Mouse (Mus musculus) midbrain, postnatal 0 days (tissue): Measurements from ENCODE around the gene Sirt2. TPM values are rescaled to one million over a fixed set of nuclear protein-coding genes. Genes with fewer than 3 reads are reported as not detected.

Experiments
- ATAC-seq: fragments of 200-750 bp; cut with Nextera tagmentation; 2 replicates; pipeline ENCODE4 v1.8.0; 2017; ENCODE audit warnings: moderate number of reproducible peaks, mild to moderate bottlenecking, moderate TSS enrichment, moderate library complexity; ENCODE audit not compliant: low FRiP score
- DNase-seq: peaks from one replicate; pipeline ENCODE4 v3.0.0-alpha.2; 2015; ENCODE audit warnings: low spot score
- H3K27ac ChIP-seq: fragments of 300-500 bp; sonication (generic); 2 replicates; pipeline ENCODE4 v1.5.1; 2014; ENCODE audit warnings: low read depth, mild to moderate bottlenecking, low read length, mixed read lengths
- H3K27me3 ChIP-seq: fragments of 300-500 bp; sonication (generic); 2 replicates; pipeline ENCODE4 v1.6.1; 2014; ENCODE audit warnings: low read length, control low read depth, mixed read lengths; ENCODE audit not compliant: insufficient read depth
- H3K36me3 ChIP-seq: fragments of 300-500 bp; sonication (generic); 2 replicates; pipeline ENCODE4 v1.6.1; 2014; ENCODE audit warnings: low read length, control low read depth, mixed read lengths; ENCODE audit not compliant: insufficient read depth
- H3K4me1 ChIP-seq: fragments of 300-500 bp; sonication (generic); 2 replicates; pipeline ENCODE4 v1.6.1; 2014; ENCODE audit warnings: mild to moderate bottlenecking, control low read depth, antibody characterized with exemption, low read length, mixed read lengths; ENCODE audit not compliant: insufficient read depth
- H3K4me2 ChIP-seq: fragments of 300-500 bp; sonication (generic); 2 replicates; pipeline ENCODE4 v1.6.1; 2014; ENCODE audit warnings: low read depth, mild to moderate bottlenecking, low read length, mixed read lengths; ENCODE audit not compliant: poor library complexity, severe bottlenecking
- H3K4me3 ChIP-seq: fragments of 300-500 bp; sonication (generic); 2 replicates; pipeline ENCODE4 v1.5.1; 2014; ENCODE audit warnings: low read depth, mild to moderate bottlenecking, low read length, moderate library complexity
- H3K9ac ChIP-seq: fragments of 300-500 bp; sonication (generic); replicated peaks from 2 replicates; pipeline ENCODE4 v1.6.1; 2014; ENCODE audit warnings: mild to moderate bottlenecking, low read length, moderate library complexity, mixed read lengths; ENCODE audit not compliant: poor library complexity, severe bottlenecking
- H3K9me3 ChIP-seq: fragments of 300-500 bp; sonication (generic); 2 replicates; pipeline ENCODE4 v1.6.1; 2016; ENCODE audit warnings: low read length, control low read depth
- CTCF ChIP-seq: IDR thresholded peaks from 2 replicates; pipeline ENCODE4 v1.5.1; 2016; ENCODE audit warnings: antibody characterized with exemption, mild to moderate bottlenecking
- WGBS: fragments of 180-500 bp; shearing (Covaris S2); extraction: QIAGEN DNeasy Blood & Tissue Kit; methylation state at CpG from one replicate; pipeline ENCODE4 v1.1.7; 2014; 5-methylcytosine and 5-hydroxymethylcytosine counted together
- polyA plus RNA-seq: library from polyadenylated mRNA; unstranded; fragments of >200 nt; fragmentation: Nextera tagmentation; extraction: Ambion mirVana; gene quantifications from 2 replicates; pipeline ENCODE4 v1.2.1, GENCODE M21; 2015
- total RNA-seq: library from RNA; depleted of rRNA; stranded (reverse); fragments of >200 nt; gene quantifications from 2 replicates; pipeline ENCODE4 v1.2.3, GENCODE M21; 2014; rRNA removed

Sirt2 gene
- total and polyA plus RNA-seq, 2 experiments from 2014 or later = 85.9 to 111 TPM

DNA sequence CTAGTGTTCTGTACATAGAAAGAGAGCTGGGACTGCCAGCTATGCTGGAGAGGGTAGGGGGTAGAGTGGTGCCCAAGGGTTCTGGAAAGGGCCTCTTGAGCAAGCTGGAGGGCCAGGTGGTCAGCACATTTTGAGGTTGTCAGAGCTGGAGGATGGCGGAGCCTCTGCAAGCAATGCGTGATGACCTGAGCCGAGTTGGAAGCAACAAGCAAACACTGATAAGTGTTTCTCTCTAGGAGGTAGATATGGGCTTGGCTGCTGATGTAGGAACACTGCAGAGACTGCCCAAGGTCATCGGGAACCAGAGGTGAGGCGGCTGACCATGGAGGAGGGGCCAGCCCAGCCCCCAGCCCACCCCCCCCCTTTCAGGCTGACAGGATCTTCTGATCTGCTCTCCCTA lies 64.4 kb downstream of the Sirt2 start:
- Histone ChIP-seq H3K4me1 (peaks cover 1% of the 10 kb centered on the region; the same call in 1 of the 2 replicates), H3K4me3 (no peak overlapping the region), H3K27me3 (no peaks in the 10 kb centered on the region), H3K36me3 (peaks cover 25% of the 10 kb centered on the region), H3K9ac (no peak overlapping the region), H3K9me3 (no peaks in the 10 kb centered on the region), H3K27ac (no peak overlapping the region), H3K4me2 (no peak overlapping the region)
- no peak for DNase-seq
- no peak for TF ChIP-seq CTCF
- ATAC-seq = no peak
- 90% methylated on average over 5 of the region's 5 CpGs for WGBS

DNA sequence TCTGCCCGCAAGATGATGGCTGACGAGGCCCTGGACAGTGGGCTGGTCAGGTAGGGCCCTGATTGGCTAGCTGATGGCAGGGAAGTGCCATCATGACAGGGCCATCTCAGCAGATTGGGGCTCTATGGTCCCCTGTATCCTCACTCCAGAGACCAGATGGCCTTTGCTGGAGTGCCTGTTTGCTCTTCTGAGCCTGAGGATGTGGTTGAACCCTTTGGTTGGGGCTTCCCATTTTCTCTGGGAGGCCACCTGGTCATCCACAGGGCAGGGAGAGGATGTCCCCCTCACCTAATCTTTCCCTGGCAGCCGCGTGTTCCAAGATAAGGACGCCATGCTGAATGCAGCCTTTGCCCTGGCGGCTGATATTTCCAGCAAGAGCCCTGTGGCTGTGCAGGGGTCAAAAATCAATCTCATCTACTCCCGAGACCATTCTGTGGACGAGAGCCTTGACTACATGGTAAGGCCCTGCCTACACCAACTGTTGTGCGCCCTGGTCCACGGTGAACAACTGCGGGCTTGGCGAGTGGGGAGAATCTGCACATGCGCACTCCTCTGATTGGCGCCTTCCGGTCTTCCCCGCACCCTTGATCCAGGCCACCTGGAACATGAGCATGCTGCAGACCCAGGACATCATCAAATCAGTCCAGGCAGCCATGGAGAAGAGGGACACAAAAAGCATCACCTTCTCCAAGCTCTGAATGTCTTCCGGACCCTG lies 65.0 kb downstream of the Sirt2 start:
- no peak for TF ChIP-seq CTCF
- Histone ChIP-seq H3K27ac (no peak overlapping the region), H3K4me2 (no peak overlapping the region), H3K36me3 (peaks cover 25% of the 10 kb centered on the region), H3K27me3 (no peaks in the 10 kb centered on the region), H3K4me3 (no peak overlapping the region), H3K4me1 (no peaks in the 10 kb centered on the region), H3K9me3 (no peaks in the 10 kb centered on the region), H3K9ac (no peak overlapping the region)
- 94% methylated on average over 17 of the region's 17 CpGs for WGBS
- DNase-seq (no peak), ATAC-seq (no peak)

DNA sequence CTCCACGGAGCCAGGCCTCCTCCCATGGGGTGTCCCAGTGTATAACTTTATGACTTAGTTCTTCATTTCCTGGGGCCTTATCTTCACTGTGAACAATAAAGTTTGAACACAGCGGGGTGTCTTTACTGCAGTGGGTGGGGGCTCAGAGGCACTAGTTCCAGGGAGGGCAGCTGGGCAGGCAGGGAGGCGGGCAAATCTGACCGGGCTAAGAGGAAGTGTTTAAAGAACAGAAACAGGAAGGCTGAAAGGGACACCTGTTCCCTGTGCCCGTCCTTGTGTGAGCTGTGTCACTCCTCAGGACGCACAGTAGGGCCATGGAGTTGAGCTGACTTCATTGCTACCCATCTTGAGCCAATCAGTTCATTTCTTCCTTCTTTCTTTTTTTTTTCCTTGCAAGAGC lies 65.6 kb downstream of the Sirt2 start:
- no peaks in the 10 kb centered on the region for H3K4me1 ChIP-seq
- peaks cover 25% of the 10 kb centered on the region for H3K36me3 ChIP-seq
- ATAC-seq (no peak), DNase-seq (no peak)
- H3K4me3 ChIP-seq = no peak overlapping the region
- H3K9ac ChIP-seq = no peak overlapping the region
- no peaks in the 10 kb centered on the region for H3K27me3 ChIP-seq
- WGBS = 82% methylated on average over 6 of the region's 6 CpGs
- TF ChIP-seq CTCF = no peak
- H3K9me3 ChIP-seq = no peaks in the 10 kb centered on the region
- H3K4me2 ChIP-seq = no peak overlapping the region
- no peak overlapping the region for H3K27ac ChIP-seq

DNA sequence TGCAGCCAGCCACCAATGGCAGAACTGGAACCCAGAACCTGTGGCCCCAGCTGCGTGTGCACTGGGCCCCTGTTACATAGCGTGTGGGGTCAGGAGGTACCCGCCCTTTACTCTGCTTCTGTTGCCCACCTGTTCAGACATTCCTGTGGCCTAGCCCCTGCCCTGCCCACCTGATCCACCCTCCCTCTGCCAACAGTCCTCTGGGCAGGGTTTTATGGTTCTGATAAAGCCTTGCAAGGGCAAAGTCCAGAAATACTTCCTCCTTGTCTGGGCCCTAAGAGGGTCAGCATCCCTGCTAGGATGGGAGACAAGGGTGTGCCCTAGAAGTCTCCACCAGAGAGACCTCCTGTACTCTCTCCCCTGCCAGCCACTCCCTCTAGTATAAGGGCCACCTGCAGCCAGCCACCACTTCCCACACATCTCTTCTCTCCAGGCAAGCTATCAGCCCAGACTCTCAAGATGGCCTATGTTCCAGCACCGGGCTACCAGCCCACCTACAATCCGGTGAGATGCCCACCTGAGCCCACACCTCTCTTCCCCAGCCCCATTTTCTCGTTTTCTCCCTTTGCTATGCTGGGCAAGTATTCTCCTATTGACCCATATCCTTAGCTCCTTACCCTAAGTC lies 67.3 kb downstream of the Sirt2 start, which contains the start of gene Lgals4:
Lgals4 (plus strand) TSS at position 132 of the 625 bp plus-strand sequence.
- Histone ChIP-seq H3K4me2 (no peak within 1 kb of the TSS), H3K27me3 (no peaks in the 10 kb centered on the region), H3K9ac (no peak within 1 kb of the TSS), H3K9me3 (no peaks in the 10 kb centered on the region), H3K4me1 (no peaks in the 10 kb centered on the region), H3K4me3 (no peak within 1 kb of the TSS), H3K27ac (no peak within 1 kb of the TSS), H3K36me3 (peaks cover 25% of the 10 kb centered on the region)
- ATAC-seq (no peak), DNase-seq (no peak)
- 86% methylated on average over 6 of the region's 6 CpGs for WGBS
- TF ChIP-seq CTCF = no peak

DNA sequence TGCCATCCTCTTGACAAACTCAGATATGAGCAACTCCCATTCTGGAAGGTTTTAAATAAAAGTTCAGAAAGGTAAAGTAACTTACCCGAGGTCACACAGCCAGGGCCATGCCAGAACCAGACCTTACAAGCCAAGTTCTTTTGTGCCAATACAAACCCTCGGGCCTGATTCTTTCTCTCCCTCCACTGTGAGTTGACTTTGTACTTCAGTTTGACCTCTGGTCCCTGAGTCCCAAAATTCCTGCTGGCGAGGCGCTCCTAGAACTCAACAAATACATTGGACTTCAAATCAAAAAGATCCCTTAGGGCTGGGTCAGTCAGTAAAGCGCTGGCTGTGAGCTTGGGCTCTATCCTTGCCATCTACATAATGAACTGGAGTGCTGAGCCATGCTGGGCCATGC lies 70.4 kb downstream of the Sirt2 start:
- 85% methylated on average over 5 of the region's 5 CpGs for WGBS
- no peaks in the 10 kb centered on the region for H3K4me1 ChIP-seq
- H3K27me3 ChIP-seq = no peaks in the 10 kb centered on the region
- H3K27ac ChIP-seq = no peak overlapping the region
- H3K9me3 ChIP-seq = no peaks in the 10 kb centered on the region
- no peak overlapping the region for H3K9ac ChIP-seq
- TF ChIP-seq CTCF = no peak
- ATAC-seq = no peak
- no peak overlapping the region for H3K4me2 ChIP-seq
- 0 out of 2 replicates have a peak, but pooled peaks cover under 1% of the 10 kb centered on the region for H3K36me3 ChIP-seq
- no peak for DNase-seq
- no peak overlapping the region for H3K4me3 ChIP-seq

Other genes starting within 250 kb of the Sirt2 start
- not detected in 2 replicates for gene Ifnl3, start 243.9 kb upstream of the Sirt2 start, total RNA-seq
- not detected in 2 replicates for gene Ifnl3, start 243.9 kb upstream of the Sirt2 start, polyA plus RNA-seq
- not detected in 2 replicates for gene Sycn, start 225.8 kb upstream of the Sirt2 start, total RNA-seq
- not detected in 2 replicates for gene Sycn, start 225.8 kb upstream of the Sirt2 start, polyA plus RNA-seq
- gene Nccrp1, start 219.5 kb upstream of the Sirt2 start, total RNA-seq = 1.4 TPM in 1 of 2 replicates, not detected in the other
- gene Nccrp1, start 219.5 kb upstream of the Sirt2 start, polyA plus RNA-seq = 0.16 and 0.47 TPM in 2 replicates
- gene Samd4b, start 168.6 kb upstream of the Sirt2 start, total RNA-seq = 48.2 and 56.0 TPM in 2 replicates
- 17.6 and 19.2 TPM in 2 replicates for gene Samd4b, start 168.6 kb upstream of the Sirt2 start, polyA plus RNA-seq
- 13.3 and 19.8 TPM in 2 replicates for gene Pak4, start 168.6 kb upstream of the Sirt2 start, total RNA-seq
- gene Pak4, start 168.6 kb upstream of the Sirt2 start, polyA plus RNA-seq = 8.9 and 9.6 TPM in 2 replicates
- gene Acp7, start 135.4 kb upstream of the Sirt2 start, total RNA-seq = 1.3 and 2.6 TPM in 2 replicates
- 0.22 and 0.55 TPM in 2 replicates for gene Acp7, start 135.4 kb upstream of the Sirt2 start, polyA plus RNA-seq
- 7.4 and 8.2 TPM in 2 replicates for gene Fbxo27, start 73.9 kb upstream of the Sirt2 start, total RNA-seq
- gene Fbxo27, start 73.9 kb upstream of the Sirt2 start, polyA plus RNA-seq = 10.4 and 12.2 TPM in 2 replicates
- 1.7 and 2.8 TPM in 2 replicates for gene Fbxo17, start 49.9 kb upstream of the Sirt2 start, total RNA-seq
- gene Fbxo17, start 49.9 kb upstream of the Sirt2 start, polyA plus RNA-seq = 5.5 and 6.1 TPM in 2 replicates
- gene Mrps12, start 24.9 kb upstream of the Sirt2 start, total RNA-seq = 48.6 and 67.5 TPM in 2 replicates
- gene Mrps12, start 24.9 kb upstream of the Sirt2 start, polyA plus RNA-seq = 97.3 and 106 TPM in 2 replicates
- gene Sars2, start 24.7 kb upstream of the Sirt2 start, total RNA-seq = 17.8 and 18.6 TPM in 2 replicates
- gene Sars2, start 24.7 kb upstream of the Sirt2 start, polyA plus RNA-seq = 16.2 and 19.3 TPM in 2 replicates
- gene Ccer2, start 10.6 kb upstream of the Sirt2 start, total RNA-seq = not detected in 2 replicates
- gene Ccer2, start 10.6 kb upstream of the Sirt2 start, polyA plus RNA-seq = 1.4 and 1.8 TPM in 2 replicates
- 18.3 and 19.7 TPM in 2 replicates for gene Nfkbib, start 777 bp downstream of the Sirt2 start, total RNA-seq
- gene Nfkbib, start 777 bp downstream of the Sirt2 start, polyA plus RNA-seq = 58.5 and 65.3 TPM in 2 replicates
- gene Rinl, start 22.2 kb downstream of the Sirt2 start, total RNA-seq = 0.80 and 1.0 TPM in 2 replicates
- 1.9 TPM in 2 replicates for gene Rinl, start 22.2 kb downstream of the Sirt2 start, polyA plus RNA-seq
- gene Hnrnpl, start 41.8 kb downstream of the Sirt2 start, total RNA-seq = 253 and 265 TPM in 2 replicates
- gene Hnrnpl, start 41.8 kb downstream of the Sirt2 start, polyA plus RNA-seq = 146 and 175 TPM in 2 replicates
- 89.3 and 104 TPM in 2 replicates for gene Ech1, start 58.5 kb downstream of the Sirt2 start, total RNA-seq
- 103 and 107 TPM in 2 replicates for gene Ech1, start 58.5 kb downstream of the Sirt2 start, polyA plus RNA-seq
- gene Lgals4, start 67.1 kb downstream of the Sirt2 start, total RNA-seq = 3.4 and 3.5 TPM in 2 replicates
- 4.8 and 5.1 TPM in 2 replicates for gene Lgals4, start 67.1 kb downstream of the Sirt2 start, polyA plus RNA-seq
- 0.38 and 12.5 TPM in 2 replicates for gene Lgals7, start 97.1 kb downstream of the Sirt2 start, total RNA-seq
- gene Lgals7, start 97.1 kb downstream of the Sirt2 start, polyA plus RNA-seq = 3.8 and 4.8 TPM in 2 replicates
- gene Capn12, start 114.7 kb downstream of the Sirt2 start, total RNA-seq = 0.38 and 0.57 TPM in 2 replicates
- gene Capn12, start 114.7 kb downstream of the Sirt2 start, polyA plus RNA-seq = 0.26 and 0.41 TPM in 2 replicates
- 74.7 and 86.9 TPM in 2 replicates for gene Actn4, start 195.6 kb downstream of the Sirt2 start, total RNA-seq
- gene Actn4, start 195.6 kb downstream of the Sirt2 start, polyA plus RNA-seq = 101 and 105 TPM in 2 replicates
- 405 and 482 TPM in 2 replicates for gene Eif3k, start 215.1 kb downstream of the Sirt2 start, total RNA-seq
- 292 and 309 TPM in 2 replicates for gene Eif3k, start 215.1 kb downstream of the Sirt2 start, polyA plus RNA-seq
- 5.6 and 17.4 TPM in 2 replicates for gene Map4k1, start 215.3 kb downstream of the Sirt2 start, total RNA-seq
- 18.2 and 21.0 TPM in 2 replicates for gene Map4k1, start 215.3 kb downstream of the Sirt2 start, polyA plus RNA-seq